Mouse (Mus musculus): ENCODE data around the gene Gm10392.

The Gm10392 gene

GRCm38 (mm10) chr11:77512891-77513810 is 5.8 kb downstream of the Gm10392 start:
- in situ Hi-C loops (cut with MboI; ENCODE audit: low pct_unique_long_range_greater_than_20kb in 1 of 2, low sequenced_read_pairs in 2 of 2, unreplicated experiment in 1 of 2) = no loop called here

GRCm38 (mm10) chr11:77511336-77511735 is 7.7 kb downstream of the Gm10392 start:
- in situ Hi-C loops (cut with MboI; ENCODE audit: low pct_unique_long_range_greater_than_20kb in 1 of 2, low sequenced_read_pairs in 2 of 2, unreplicated experiment in 1 of 2) = no loop called here

- in situ Hi-C loops (cut with MboI; ENCODE audit: low pct_unique_long_range_greater_than_20kb in 1 of 2, low sequenced_read_pairs in 2 of 2, unreplicated experiment in 1 of 2) = no loop called here
Measured at GRCm38 (mm10) chr11:77508068-77509021, 10.7 kb downstream of the Gm10392 start.

GRCm38 (mm10) chr11:77507426-77507825 is 11.6 kb downstream of the Gm10392 start:
- in situ Hi-C loops (cut with MboI; ENCODE audit: low pct_unique_long_range_greater_than_20kb in 1 of 2, low sequenced_read_pairs in 2 of 2, unreplicated experiment in 1 of 2) = no loop called here

- in situ Hi-C loops (cut with MboI; ENCODE audit: low pct_unique_long_range_greater_than_20kb in 1 of 2, low sequenced_read_pairs in 2 of 2, unreplicated experiment in 1 of 2) = no loop called here
Measured at GRCm38 (mm10) chr11:77506941-77507340, 12.1 kb downstream of the Gm10392 start.

- in situ Hi-C loops (cut with MboI; ENCODE audit: low pct_unique_long_range_greater_than_20kb in 1 of 2, low sequenced_read_pairs in 2 of 2, unreplicated experiment in 1 of 2) = no loop called here
Measured at GRCm38 (mm10) chr11:77506273-77506672, 12.7 kb downstream of the Gm10392 start.

GRCm38 (mm10) chr11:77505291-77505980 is 13.6 kb downstream of the Gm10392 start:
- in situ Hi-C loops (cut with MboI; ENCODE audit: low pct_unique_long_range_greater_than_20kb in 1 of 2, low sequenced_read_pairs in 2 of 2, unreplicated experiment in 1 of 2) = no loop called here

GRCm38 (mm10) chr11:77504377-77504776 is 14.6 kb downstream of the Gm10392 start:
- in situ Hi-C loops (cut with MboI; ENCODE audit: low pct_unique_long_range_greater_than_20kb in 1 of 2, low sequenced_read_pairs in 2 of 2, unreplicated experiment in 1 of 2) = no loop called here

- in situ Hi-C loops (cut with MboI; ENCODE audit: low pct_unique_long_range_greater_than_20kb in 1 of 2, low sequenced_read_pairs in 2 of 2, unreplicated experiment in 1 of 2) = no loop called here
Measured at GRCm38 (mm10) chr11:77503511-77503910, 15.5 kb downstream of the Gm10392 start.

- in situ Hi-C loops (cut with MboI; ENCODE audit: low pct_unique_long_range_greater_than_20kb in 1 of 2, low sequenced_read_pairs in 2 of 2, unreplicated experiment in 1 of 2) = no loop called here
Measured at GRCm38 (mm10) chr11:77502481-77502880, 16.5 kb downstream of the Gm10392 start.

GRCm38 (mm10) chr11:77501971-77502370 is 17.0 kb downstream of the Gm10392 start:
- in situ Hi-C loops (cut with MboI; ENCODE audit: low pct_unique_long_range_greater_than_20kb in 1 of 2, low sequenced_read_pairs in 2 of 2, unreplicated experiment in 1 of 2) = no loop called here

- in situ Hi-C loops (cut with MboI; ENCODE audit: low pct_unique_long_range_greater_than_20kb in 1 of 2, low sequenced_read_pairs in 2 of 2, unreplicated experiment in 1 of 2) = no loop called here
Measured at GRCm38 (mm10) chr11:77501392-77501791, 17.6 kb downstream of the Gm10392 start.

GRCm38 (mm10) chr11:77500361-77501325 is 18.4 kb downstream of the Gm10392 start:
- in situ Hi-C loops (cut with MboI; ENCODE audit: low pct_unique_long_range_greater_than_20kb in 1 of 2, low sequenced_read_pairs in 2 of 2, unreplicated experiment in 1 of 2) = no loop called here

- in situ Hi-C loops (cut with MboI; ENCODE audit: low pct_unique_long_range_greater_than_20kb in 1 of 2, low sequenced_read_pairs in 2 of 2, unreplicated experiment in 1 of 2) = no loop called here
Measured at GRCm38 (mm10) chr11:77499354-77499753, 19.6 kb downstream of the Gm10392 start.

- in situ Hi-C loops (cut with MboI; ENCODE audit: low pct_unique_long_range_greater_than_20kb in 1 of 2, low sequenced_read_pairs in 2 of 2, unreplicated experiment in 1 of 2) = no loop called here
Measured at GRCm38 (mm10) chr11:77498261-77499139, 20.5 kb downstream of the Gm10392 start.

GRCm38 (mm10) chr11:77497851-77498250 is 21.1 kb downstream of the Gm10392 start:
- in situ Hi-C loops (cut with MboI; ENCODE audit: low pct_unique_long_range_greater_than_20kb in 1 of 2, low sequenced_read_pairs in 2 of 2, unreplicated experiment in 1 of 2) = no loop called here

- in situ Hi-C loops (cut with MboI; ENCODE audit: low pct_unique_long_range_greater_than_20kb in 1 of 2, low sequenced_read_pairs in 2 of 2, unreplicated experiment in 1 of 2) = no loop called here
Measured at GRCm38 (mm10) chr11:77497341-77497756, 21.6 kb downstream of the Gm10392 start.

Measured in mouse embryonic stem cell (cell line).